Mouse (Mus musculus) mesoderm, embryonic 11.5 days (tissue): ENCODE results near the gene Cdt1.
"Not testable (repeated sequence)": the region's sequence is repeated elsewhere in the genome, so short reads cannot be mapped to it uniquely, and the experiment has no call there.

Source experiments
- DNase-seq: peaks from one replicate; pipeline ENCODE4 v3.0.0-alpha.2; 2012; ENCODE audit warnings: low read depth, low spot score

Gene Cdt1

GRCm38 (mm10) chr8:122550234-122550994 lies 17.4 kb upstream of the Cdt1 start:
- peak; percentile 68 for DNase-seq

- DNase-seq, result no peak
Measured at GRCm38 (mm10) chr8:122550995-122551264, 16.9 kb upstream of the Cdt1 start.

- peak; percentile 89 for DNase-seq
Measured at GRCm38 (mm10) chr8:122551265-122552051, 16.4 kb upstream of the Cdt1 start, which contains the start of gene Piezo1. Gene Piezo1 (minus strand): TSS chr8:122551329.

DNA sequence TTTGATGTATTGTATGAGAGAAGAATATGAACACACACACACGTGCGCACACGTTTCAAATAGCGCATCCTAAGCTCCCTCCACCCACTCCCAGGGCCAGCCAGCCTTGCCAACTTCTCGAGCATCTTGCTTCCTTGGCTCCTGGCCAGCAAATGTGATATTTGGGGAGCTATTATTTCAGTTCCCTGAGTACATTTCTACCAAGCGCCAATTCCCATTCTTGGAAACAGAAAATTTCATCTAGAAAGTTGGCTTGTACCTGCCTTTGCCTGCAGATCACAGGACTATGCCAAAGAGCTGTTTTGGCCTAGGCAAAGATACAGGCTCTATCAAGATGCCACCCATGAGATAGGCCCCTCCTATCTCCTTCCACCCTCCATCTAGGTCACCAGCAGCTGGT lies 13.0 kb upstream of the Cdt1 start:
- DNase-seq, result no peak

DNA sequence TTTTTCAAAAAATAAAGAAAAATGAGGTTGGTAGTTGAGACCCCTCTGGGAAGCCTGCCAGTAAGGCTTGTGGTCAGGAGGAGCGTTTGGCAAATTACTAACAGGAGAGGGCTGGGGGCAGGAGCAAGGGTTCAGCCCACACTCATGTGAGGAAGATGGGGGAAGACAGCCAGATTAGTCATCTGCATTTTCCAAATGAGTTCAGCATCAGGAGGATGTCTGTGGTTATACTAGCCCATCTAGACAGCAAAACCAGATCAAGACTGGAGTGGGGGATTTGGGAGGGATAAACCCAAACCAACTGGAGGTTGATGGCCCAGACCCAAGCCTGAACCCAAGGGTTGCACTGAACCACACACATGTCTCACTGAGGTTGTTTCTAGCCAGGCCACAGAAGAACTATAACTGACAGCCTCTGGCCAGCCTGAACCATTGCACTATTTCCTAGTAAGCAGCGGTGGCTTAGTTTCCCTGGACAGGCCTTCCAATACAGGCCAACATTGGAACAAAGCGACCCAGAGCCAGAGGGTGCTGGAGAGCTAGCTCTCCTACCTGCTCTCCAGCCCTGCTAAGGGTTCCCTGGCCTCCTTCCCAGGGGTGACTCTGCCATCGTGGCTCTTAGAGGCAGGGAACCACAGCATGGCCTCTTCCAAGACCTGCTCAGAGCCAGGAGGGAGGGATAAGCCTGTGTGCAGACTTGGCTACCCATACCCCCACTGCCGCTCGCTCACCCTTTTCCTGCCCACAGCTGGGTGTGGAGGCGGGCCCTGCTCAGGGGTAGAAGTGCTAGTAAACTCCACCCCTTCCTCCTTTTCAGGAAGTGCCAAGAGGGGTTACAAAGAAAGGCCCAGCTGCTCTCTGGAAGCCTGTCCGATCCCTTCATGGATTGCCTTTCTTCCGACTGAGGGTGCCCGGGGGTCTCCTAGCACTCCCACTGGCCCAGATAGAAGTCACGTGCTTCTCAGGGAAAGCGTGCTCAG lies 11.5 kb upstream of the Cdt1 start:
- DNase-seq, result no peak

DNA sequence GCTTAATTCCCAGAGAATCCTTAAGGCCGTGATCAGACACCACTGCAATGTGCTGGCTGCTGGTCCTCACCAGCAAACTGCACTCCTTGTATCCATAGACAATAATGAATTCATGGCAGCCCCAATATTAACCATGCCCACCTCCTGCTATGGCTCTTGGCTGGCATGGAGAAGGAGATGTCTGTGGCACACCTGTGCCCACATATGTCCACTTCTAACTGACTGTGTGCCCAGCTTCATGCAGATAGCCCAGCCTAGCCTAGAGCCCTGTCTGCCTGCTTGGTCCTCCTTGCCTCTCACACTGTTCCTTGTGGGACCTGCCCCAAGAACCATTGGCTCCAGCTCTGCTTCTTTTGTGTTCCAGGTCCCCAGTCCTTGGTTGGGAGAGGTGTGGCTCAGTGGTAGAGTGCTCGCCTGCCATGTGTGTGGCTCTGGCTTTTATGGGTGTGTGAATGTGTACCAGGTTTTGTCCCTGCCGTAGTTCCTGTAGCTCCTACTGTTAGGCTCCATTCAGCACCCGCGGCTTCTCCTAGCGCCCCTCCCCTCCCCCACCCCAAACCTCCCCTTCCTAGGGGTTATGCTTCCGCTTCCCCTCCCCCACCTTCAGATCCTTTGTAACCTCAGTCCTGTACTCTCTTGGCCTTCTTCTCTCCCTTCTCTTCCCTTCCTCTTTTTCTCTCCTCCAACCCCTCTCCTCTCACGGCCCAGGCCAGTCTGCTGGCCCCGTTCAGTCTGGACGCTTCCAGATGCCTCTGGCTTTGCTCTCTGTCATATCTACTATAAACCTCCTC lies 10.4 kb upstream of the Cdt1 start:
- no peak for DNase-seq

DNA sequence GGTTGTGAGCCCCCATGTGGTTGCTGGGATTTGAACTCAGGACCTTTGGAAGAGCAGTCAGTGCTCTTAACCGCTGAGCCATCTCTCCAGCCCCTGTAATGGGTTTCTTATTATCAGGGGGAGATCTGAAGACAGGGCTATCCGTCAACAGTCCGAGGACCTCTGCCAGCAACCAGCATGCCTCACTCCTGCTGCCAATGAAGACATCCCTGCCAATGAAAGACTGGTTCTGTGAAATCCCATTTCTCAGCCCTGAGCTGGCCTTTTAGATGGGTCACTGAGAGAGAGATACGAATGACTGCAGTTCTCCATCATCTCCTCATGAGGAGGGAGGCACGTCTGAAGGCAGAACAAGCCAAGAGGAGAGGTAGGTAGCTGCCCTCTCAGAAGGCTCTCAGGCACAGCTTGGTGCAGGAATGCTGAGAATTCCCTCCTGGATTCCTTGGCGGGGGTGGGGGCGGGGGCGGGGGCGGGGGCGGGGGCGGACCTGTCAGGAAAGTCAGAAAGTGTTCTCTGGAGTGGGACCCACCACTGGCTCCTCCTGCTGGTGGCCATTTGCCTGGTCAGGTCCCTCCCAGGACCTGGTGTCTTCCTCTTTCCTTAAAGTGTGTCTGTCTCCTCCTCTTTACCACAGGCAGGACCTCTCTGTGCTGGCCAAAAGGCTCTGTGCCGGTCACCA lies 9.0 kb upstream of the Cdt1 start:
- DNase-seq, result peak; percentile 54

DNA sequence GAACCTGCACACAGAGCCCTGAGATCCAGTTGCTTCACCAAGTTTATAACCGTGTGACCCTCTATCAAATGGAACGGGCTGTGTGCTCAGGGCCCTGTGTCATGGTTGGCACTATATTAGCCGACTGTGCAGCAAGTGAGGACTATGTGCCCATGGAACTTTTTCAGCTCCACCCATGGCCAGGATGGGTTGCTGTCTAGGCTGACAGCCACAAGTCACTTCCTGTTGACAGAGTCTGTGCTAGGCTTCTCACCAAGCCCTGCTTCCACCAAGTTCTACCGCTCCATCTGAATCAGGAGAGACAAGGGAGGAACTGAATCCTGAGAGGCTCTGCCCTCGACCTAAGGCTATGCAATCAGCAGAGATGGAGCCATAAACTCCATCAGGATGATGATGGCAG lies 6.6 kb upstream of the Cdt1 start:
- DNase-seq, result no peak

DNA sequence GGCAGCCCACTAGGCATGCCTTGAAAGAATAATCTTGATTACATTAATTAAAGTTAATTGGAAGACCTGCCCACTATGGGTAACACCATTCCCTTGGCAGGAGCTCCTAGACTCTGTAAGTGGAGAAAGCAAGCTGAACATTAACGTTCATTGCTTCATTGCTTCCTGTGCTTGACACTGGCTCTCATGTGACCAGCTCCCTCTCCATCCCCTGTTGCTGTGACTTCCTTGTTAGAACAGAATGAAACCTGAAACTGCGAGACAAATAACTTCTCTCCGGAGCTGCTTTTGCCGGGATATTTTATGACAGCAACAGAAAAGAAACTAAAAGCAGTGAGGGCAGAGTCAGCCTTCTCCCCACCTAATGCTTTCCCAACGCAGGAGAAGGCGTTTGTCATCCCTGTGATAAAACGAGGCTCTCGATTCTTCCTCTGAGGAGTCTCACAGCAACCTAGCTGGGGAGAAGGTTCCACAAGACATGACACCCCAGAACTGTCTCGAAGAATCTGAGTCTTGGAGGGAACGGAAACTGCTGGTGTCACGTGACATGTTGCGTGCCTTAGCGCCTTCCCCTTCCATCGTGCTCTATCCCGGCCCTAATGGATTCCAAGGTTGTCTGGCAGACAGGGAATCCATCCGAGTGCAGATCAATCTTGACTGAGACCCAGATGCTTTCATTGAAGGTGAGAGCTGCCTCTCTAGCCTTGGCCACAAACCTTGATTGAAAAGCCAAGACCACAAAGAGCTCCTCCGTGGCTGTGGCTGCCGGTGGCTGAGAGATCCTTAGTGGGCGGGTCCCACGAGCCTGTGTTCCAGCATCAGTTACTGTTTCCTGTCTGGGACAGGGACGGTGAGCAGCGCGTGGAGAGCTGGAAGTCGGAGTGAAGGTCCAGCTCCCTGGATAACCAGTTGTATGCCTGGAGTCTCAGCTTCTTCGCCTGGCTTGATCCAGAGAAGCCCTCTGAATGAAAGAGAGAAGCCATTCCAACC lies 3.2 kb upstream of the Cdt1 start:
- no peak for DNase-seq

DNA sequence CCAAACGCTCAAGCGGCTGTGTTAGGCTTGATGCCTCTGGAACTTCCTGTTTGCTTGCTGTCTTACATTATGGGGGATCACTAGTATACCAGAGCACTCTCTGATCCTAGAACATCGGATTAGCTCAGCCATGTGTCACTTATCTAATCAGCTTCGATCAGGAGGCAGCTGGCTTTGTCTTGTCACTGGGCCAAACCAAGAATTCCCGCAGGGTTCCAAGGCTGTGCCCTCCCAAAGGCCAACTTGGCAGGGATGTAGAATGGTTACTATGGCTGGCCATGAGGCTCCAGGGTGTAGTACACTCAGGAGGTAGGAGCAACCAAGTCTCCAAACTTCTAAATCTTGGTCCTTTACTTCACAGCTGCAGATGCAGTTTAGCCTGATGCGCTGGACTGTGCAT lies 1.0 kb upstream of the Cdt1 start:
- no peak for DNase-seq

DNA sequence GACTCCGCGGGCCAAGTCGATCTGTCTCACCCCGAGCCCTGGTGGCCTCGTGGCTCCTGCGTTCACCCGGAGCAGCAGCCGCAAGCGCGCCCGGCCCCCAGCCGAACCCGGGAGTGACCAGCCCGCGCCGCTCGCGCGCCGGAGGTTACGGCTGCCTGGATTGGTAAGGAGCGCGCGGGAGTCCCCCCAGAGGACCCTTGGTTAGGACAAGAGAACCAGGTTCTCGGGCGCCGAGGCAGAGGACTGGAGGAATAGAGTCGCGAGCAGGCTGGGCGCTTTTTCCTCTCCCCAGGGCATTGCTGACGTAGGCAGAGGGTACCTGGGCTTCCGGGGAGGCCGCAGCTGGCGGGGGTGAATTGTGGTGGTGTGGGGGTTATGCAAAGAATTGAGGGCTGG lies 292 bp downstream of the Cdt1 start:
- DNase-seq, result no peak

- DNase-seq, result no peak
Measured at GRCm38 (mm10) chr8:122568881-122569309, 1.1 kb downstream of the Cdt1 start.

DNA sequence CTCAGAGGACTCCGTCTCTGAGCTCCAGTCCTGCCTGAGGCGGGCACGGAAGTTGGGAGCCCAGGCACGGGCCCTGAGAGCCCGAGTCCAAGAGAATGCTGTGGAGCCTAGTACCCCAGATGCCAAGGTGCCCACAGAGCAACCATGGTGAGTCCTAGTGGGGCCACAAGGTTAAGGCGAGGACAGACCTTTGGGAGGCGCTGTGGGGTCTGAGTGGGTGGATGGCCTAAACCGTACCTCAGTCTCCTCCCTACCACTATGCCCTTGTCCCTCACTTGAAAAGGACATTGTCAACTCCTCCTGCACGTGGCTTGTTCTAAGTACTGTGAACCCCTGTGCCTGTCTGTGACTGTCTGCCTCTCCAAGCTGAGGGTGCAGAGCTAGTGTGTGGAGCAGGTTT lies 1.5 kb downstream of the Cdt1 start:
- DNase-seq, result no peak

DNA sequence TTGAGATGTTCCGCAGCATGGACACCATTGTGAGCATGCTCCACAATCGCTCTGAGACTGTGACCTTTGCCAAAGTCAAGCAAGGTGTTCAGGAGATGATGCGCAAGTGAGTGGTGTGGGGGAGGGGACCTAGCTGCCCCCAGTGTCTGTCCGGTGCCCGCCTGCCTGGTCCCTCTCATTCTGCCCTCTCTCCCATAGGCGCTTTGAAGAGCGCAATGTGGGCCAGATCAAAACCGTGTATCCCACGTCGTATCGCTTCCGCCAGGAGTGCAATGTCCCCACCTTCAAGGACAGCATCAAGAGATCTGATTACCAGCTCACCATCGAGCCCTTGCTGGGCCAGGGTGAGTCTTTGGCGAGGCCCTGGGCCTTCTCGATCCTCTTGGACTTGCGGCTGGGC lies 2.2 kb downstream of the Cdt1 start:
- DNase-seq, result no peak

DNA sequence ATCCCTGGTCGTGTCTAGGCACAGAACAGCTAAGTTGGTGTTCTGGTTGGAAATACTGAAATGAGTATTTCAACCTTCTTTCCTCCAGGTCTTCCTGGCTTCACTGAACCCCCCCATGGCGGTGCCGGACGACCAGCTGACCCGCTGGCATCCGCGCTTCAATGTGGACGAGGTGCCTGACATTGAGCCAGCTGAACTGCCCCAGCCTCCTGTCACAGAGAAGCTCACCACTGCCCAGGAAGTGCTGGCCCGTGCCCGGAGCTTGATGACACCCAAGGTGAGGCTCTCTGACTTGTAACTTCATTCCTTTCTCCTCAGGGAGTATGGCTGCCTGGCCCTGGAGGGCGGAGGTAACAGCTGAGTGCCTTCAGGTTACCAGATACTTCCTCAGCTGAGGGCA lies 3.3 kb downstream of the Cdt1 start:
- DNase-seq, result no peak

DNA sequence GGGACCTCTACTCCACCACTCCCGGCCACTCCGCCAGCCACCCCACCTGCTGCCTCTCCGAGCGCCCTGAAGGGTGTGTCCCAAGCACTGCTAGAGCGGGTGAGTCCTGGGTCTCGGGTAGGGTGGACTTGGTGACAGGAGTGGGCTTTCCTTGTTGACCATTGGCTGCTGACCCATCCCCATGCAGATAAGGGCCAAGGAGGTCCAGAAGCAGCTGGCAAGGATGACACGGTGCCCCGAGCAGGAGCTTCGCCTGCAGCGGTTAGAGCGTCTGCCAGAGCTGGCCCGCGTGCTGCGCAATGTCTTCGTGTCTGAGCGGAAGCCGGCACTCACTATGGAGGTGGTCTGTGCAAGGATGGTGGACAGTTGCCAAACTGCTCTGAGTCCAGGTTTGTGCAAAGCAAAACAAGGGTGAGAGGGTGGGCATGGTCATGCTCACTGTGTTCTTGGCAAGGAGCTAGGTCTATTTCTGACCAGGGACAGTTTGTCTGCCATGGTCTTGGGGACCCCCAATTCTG lies 4.0 kb downstream of the Cdt1 start:
- no peak for DNase-seq

DNA sequence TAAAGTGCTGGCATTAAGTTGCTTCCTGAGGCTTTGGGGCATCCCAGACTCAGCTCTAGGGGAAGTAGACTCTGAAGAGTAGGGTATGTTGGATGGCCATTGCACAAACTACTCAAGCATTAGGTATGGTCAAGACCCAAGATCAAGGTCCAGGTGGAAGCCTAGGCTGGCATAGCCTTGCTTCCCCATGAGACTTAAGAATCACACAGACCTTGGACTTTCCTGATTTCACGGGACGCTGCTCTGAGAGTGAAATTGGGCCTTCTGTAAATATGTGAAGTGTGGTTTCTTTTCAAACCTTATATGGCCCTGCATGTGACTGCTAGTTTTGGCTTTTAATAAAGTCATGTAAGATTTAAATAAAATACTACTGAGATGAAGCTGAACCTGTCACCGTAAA lies 4.9 kb downstream of the Cdt1 start:
- no peak for DNase-seq

DNA sequence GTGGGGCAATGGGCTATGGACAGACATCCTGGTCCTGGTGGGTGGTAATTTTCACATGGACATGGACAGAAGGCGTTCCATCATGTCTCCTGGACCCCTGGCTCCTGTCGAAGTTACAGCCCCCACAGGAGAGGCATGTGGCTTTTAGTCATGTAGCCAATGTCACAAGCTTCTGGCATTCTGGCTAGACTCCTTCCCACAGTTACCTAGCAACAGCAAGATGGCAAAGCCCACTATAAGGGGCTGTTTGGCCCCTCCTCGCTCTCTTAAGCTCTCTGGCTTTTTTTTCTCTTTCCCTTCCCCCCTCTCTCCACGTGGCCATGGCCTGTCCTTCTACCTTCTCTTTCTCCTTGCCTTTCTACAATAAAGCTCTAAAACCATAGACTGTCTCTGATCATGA lies 5.4 kb downstream of the Cdt1 start:
- not testable (repeated sequence) for DNase-seq

DNA sequence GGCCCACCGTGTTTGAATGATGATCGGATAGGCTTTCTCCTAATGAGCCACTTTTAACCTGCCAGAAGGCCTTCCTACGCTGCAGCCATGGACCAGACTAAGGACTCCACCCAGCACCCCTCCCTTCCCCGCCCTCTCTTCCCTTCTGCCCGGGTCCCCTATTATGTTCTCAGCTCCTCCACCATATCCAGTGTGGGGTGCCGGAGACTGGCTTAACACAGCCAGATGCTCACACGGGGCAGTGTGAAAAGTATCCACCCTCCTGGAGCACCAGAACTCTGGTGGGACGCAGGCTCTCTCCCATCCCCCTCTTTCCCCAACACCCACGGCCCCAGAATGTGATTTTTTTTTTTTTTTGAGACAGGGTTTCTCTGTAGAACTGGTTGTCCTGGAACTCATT lies 5.8 kb downstream of the Cdt1 start:
- DNase-seq, result no peak
